28 mouse cellular contexts compared by ENCODE assay signal in the genomic region with DNA sequence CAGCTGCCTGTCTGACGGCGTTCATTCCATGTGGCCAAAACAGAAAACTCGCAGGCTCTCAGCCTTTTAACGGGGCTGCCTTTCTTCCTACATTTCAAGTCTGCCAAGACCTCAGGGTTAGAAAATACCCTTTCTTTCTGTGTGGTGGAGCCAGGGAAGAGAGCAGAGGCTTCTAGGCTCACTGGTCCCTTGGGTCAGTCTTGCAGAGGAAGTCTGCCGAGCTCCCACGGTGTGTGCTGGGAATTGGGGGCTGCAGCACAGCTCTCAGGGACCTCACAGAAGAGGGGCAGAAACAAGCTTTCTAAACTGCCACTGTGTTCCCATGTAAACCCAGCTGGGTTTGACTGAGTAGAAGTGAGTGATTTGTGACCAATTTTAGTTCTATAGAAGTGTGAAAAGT. TPM values are rescaled to one million over a fixed set of nuclear protein-coding genes. Genes with fewer than 3 reads are reported as not detected.
A peak's percentile ranks its signal among the peaks of the same experiment; 100 is the strongest.
DNase-seq lines count a peak whose midpoint lies in the region; ATAC-seq and TF ChIP-seq lines count a peak whose summit lies in the region.
"Had no signal": no experiment of that assay in that cellular context is flagged by ENCODE, and none has a peak within 500 bp of the region (broad histone marks: within the 10 kb centered on the region; RNA-seq: fewer than 3 reads in every experiment).

No protein-coding gene starts in this region.

- H3K79me2 ChIP-seq in heart, adult 2 months (replicated peaks; ENCODE audit: control insufficient read depth, insufficient read depth, low read length) = no peaks in the 10 kb centered on the region

- H3K36me3 ChIP-seq in heart, adult 2 months (ENCODE audit: control insufficient read depth, insufficient read depth, low read length) = no peaks in the 10 kb centered on the region
- no peaks in the 10 kb centered on the region for H3K36me3 ChIP-seq in heart, embryonic 11.5 days (ENCODE audit: control insufficient read depth, insufficient read depth, low read length)
- H3K36me3 ChIP-seq in hindbrain, embryonic 14.5 days (replicated peaks; ENCODE audit: control insufficient read depth, insufficient read depth) = no peaks in the 10 kb centered on the region
- H3K36me3 ChIP-seq in hindbrain, embryonic 11.5 days (ENCODE audit: control insufficient read depth, insufficient read depth, low read length) = no peaks in the 10 kb centered on the region
- no peaks in the 10 kb centered on the region for H3K36me3 ChIP-seq in lung, embryonic 16.5 days (ENCODE audit: control insufficient read depth, insufficient read depth, low read length)
- no peaks in the 10 kb centered on the region for H3K36me3 ChIP-seq in lung, postnatal 0 days (ENCODE audit: insufficient read depth, low read length)
- H3K36me3 ChIP-seq: embryonic facial prominence, embryonic 12.5 days; forebrain, embryonic 10.5 days; forebrain, embryonic 15.5 days; heart, embryonic 13.5 days; hindbrain, embryonic 12.5 days; liver, embryonic 13.5 days; midbrain, embryonic 12.5 days had no signal

- H3K9ac ChIP-seq in heart, adult 2 months (ENCODE audit: low read depth, low read length) = no peak overlapping the region
- no peak overlapping the region for H3K9ac ChIP-seq in heart, embryonic 11.5 days (ENCODE audit: low read depth, low read length)
- H3K9ac ChIP-seq in hindbrain, embryonic 14.5 days = no peak overlapping the region
- H3K9ac ChIP-seq in hindbrain, embryonic 11.5 days (ENCODE audit: low read depth, low read length) = no peak overlapping the region
- no peak overlapping the region for H3K9ac ChIP-seq in lung, embryonic 16.5 days (ENCODE audit: low read length)
- no peak overlapping the region for H3K9ac ChIP-seq in lung, postnatal 0 days (replicated peaks; ENCODE audit: low read depth)
- H3K9ac ChIP-seq: embryonic facial prominence, embryonic 12.5 days; forebrain, embryonic 15.5 days; heart, embryonic 13.5 days; hindbrain, embryonic 12.5 days; liver, embryonic 13.5 days; midbrain, embryonic 12.5 days had no signal

- no peak overlapping the region for H3K4me3 ChIP-seq in heart, adult 2 months
- H3K4me3 ChIP-seq in heart, embryonic 11.5 days (ENCODE audit: low read depth, low read length) = no peak overlapping the region
- H3K4me3 ChIP-seq in hindbrain, embryonic 14.5 days (replicated peaks; ENCODE audit: low read length) = no peak overlapping the region
- no peak overlapping the region for H3K4me3 ChIP-seq in hindbrain, embryonic 11.5 days (ENCODE audit: low read depth, low read length)
- no peak overlapping the region for H3K4me3 ChIP-seq in lung, embryonic 16.5 days (ENCODE audit: low read length)
- H3K4me3 ChIP-seq in lung, postnatal 0 days (ENCODE audit: low read depth, low read length) = no peak overlapping the region
- H3K4me3 ChIP-seq: embryonic facial prominence, embryonic 12.5 days; forebrain, embryonic 10.5 days; forebrain, embryonic 15.5 days; heart, embryonic 13.5 days; hindbrain, embryonic 12.5 days; left cerebral cortex, adult 2 months; liver, embryonic 13.5 days; midbrain, embryonic 12.5 days had no signal

- no peak for TF ChIP-seq EP300 in heart, adult 2 months (IDR thresholded peaks at IDR 0.05; ENCODE audit: insufficient read depth, low read depth, low read length)
- TF ChIP-seq EP300 in lung, postnatal 0 days (IDR thresholded peaks at IDR 0.05) = no peak

- no peaks in the 10 kb centered on the region for H3K9me3 ChIP-seq in heart, embryonic 11.5 days (replicated peaks; ENCODE audit: control insufficient read depth, low read length)
- no peaks in the 10 kb centered on the region for H3K9me3 ChIP-seq in hindbrain, embryonic 14.5 days (ENCODE audit: control insufficient read depth, low read length)
- H3K9me3 ChIP-seq in hindbrain, embryonic 11.5 days (ENCODE audit: control insufficient read depth, low read length) = no peaks in the 10 kb centered on the region
- no peaks in the 10 kb centered on the region for H3K9me3 ChIP-seq in lung, embryonic 16.5 days (ENCODE audit: control insufficient read depth, low read length)
- no peaks in the 10 kb centered on the region for H3K9me3 ChIP-seq in lung, postnatal 0 days (ENCODE audit: low read length)
- H3K9me3 ChIP-seq: embryonic facial prominence, embryonic 12.5 days; forebrain, embryonic 10.5 days; forebrain, embryonic 15.5 days; heart, embryonic 13.5 days; hindbrain, embryonic 12.5 days; liver, embryonic 13.5 days; midbrain, embryonic 12.5 days had no signal

- no peak for TF ChIP-seq POLR2A in heart, adult 2 months (IDR thresholded peaks at IDR 0.05; ENCODE audit: insufficient read depth, low read depth, low read length)

- no peak overlapping the region for H3K4me2 ChIP-seq in heart, embryonic 11.5 days
- no peak overlapping the region for H3K4me2 ChIP-seq in hindbrain, embryonic 14.5 days (replicated peaks)
- H3K4me2 ChIP-seq in hindbrain, embryonic 11.5 days (replicated peaks; ENCODE audit: low read depth, low read length) = no peak overlapping the region
- no peak overlapping the region for H3K4me2 ChIP-seq in lung, embryonic 16.5 days (ENCODE audit: low read depth, low read length)
- H3K4me2 ChIP-seq in lung, postnatal 0 days (replicated peaks; ENCODE audit: low read depth, low read length) = no peak overlapping the region
- H3K4me2 ChIP-seq: embryonic facial prominence, embryonic 12.5 days; forebrain, embryonic 15.5 days; heart, embryonic 13.5 days; hindbrain, embryonic 12.5 days; liver, embryonic 13.5 days; midbrain, embryonic 12.5 days had no signal

- peaks cover 4% of the 10 kb centered on the region for H3K4me1 ChIP-seq in heart, adult 2 months (ENCODE audit: control insufficient read depth, insufficient read depth, low read length)
- H3K4me1 ChIP-seq in heart, embryonic 11.5 days (ENCODE audit: control insufficient read depth, insufficient read depth, low read length) = 0 out of 2 replicates have a peak, but pooled peaks cover 9% of the 10 kb centered on the region
- H3K4me1 ChIP-seq in hindbrain, embryonic 14.5 days (replicated peaks; ENCODE audit: control insufficient read depth, insufficient read depth, low read length) = peaks cover 10% of the 10 kb centered on the region
- H3K4me1 ChIP-seq in hindbrain, embryonic 11.5 days (replicated peaks; ENCODE audit: control insufficient read depth, insufficient read depth, low read length) = 0 out of 2 replicates have a peak, but pooled peaks cover 2% of the 10 kb centered on the region
- H3K4me1 ChIP-seq in lung, embryonic 16.5 days (replicated peaks; ENCODE audit: control insufficient read depth, insufficient read depth, low read length) = no peaks in the 10 kb centered on the region
- no peaks in the 10 kb centered on the region for H3K4me1 ChIP-seq in lung, postnatal 0 days (ENCODE audit: insufficient read depth, low read depth, low read length)
- H3K4me1 ChIP-seq: liver, embryonic 13.5 days had no signal

- intact Hi-C loops in heart, adult 2 months (cut with DNase I) = no loop called here

- no peak for TF ChIP-seq CTCF in heart, adult 2 months (IDR thresholded peaks at IDR 0.05)
- no peak for TF ChIP-seq CTCF in lung, postnatal 0 days (IDR thresholded peaks at IDR 0.05)

- no peaks in the 10 kb centered on the region for H3K27me3 ChIP-seq in heart, adult 2 months (ENCODE audit: control insufficient read depth, insufficient read depth, low read length)
- no peaks in the 10 kb centered on the region for H3K27me3 ChIP-seq in heart, embryonic 11.5 days (ENCODE audit: control insufficient read depth, insufficient read depth, low read length)
- no peaks in the 10 kb centered on the region for H3K27me3 ChIP-seq in hindbrain, embryonic 14.5 days (ENCODE audit: control insufficient read depth, insufficient read depth, low read length)
- H3K27me3 ChIP-seq in hindbrain, embryonic 11.5 days (ENCODE audit: control insufficient read depth, insufficient read depth, low read length) = no peaks in the 10 kb centered on the region
- H3K27me3 ChIP-seq in lung, embryonic 16.5 days (ENCODE audit: control insufficient read depth, insufficient read depth, low read depth, low read length) = no peaks in the 10 kb centered on the region
- no peaks in the 10 kb centered on the region for H3K27me3 ChIP-seq in lung, postnatal 0 days (replicated peaks; ENCODE audit: insufficient read depth, low read length)
- H3K27me3 ChIP-seq: embryonic facial prominence, embryonic 12.5 days; forebrain, embryonic 15.5 days; heart, embryonic 13.5 days; hindbrain, embryonic 12.5 days; liver, embryonic 13.5 days; midbrain, embryonic 12.5 days; Patski had no signal

- H3K27ac ChIP-seq in heart, adult 2 months = peak overlapping the region; percentile 9
- no peak overlapping the region for H3K27ac ChIP-seq in heart, embryonic 11.5 days (ENCODE audit: low read depth, low read length)
- peak overlapping the region; percentile 29 for H3K27ac ChIP-seq in hindbrain, embryonic 14.5 days
- no peak overlapping the region for H3K27ac ChIP-seq in hindbrain, embryonic 11.5 days (ENCODE audit: low read depth, low read length)
- peak overlapping the region; percentile 0; the same call in 1 of the 2 replicates for H3K27ac ChIP-seq in lung, embryonic 16.5 days (ENCODE audit: low read length)
- H3K27ac ChIP-seq in lung, postnatal 0 days (ENCODE audit: low read length) = no peak overlapping the region
- H3K27ac ChIP-seq: embryonic facial prominence, embryonic 12.5 days; forebrain, embryonic 10.5 days; forebrain, embryonic 15.5 days; heart, embryonic 13.5 days; hindbrain, embryonic 12.5 days; left cerebral cortex, adult 2 months; liver, embryonic 13.5 days; midbrain, embryonic 12.5 days had no signal

- WGBS in heart, adult 2 months = 53% methylated on average over 6 of the region's 6 CpGs
- 86% methylated on average over 6 of the region's 6 CpGs for WGBS in heart, embryonic 11.5 days (ENCODE audit: insufficient replicate concordance)
- 72% methylated on average over 6 of the region's 6 CpGs for WGBS in hindbrain, embryonic 14.5 days
- WGBS in hindbrain, embryonic 11.5 days = 78% methylated on average over 6 of the region's 6 CpGs
- WGBS in lung, embryonic 16.5 days = 69% methylated on average over 6 of the region's 6 CpGs
- WGBS in lung, postnatal 0 days = 77% methylated on average over 6 of the region's 6 CpGs

- peak in 1 of 2 experiments; percentile 17 for DNase-seq in heart, adult 2 months
- DNase-seq in hindbrain, embryonic 14.5 days (ENCODE audit: low spot score) = no peak
- DNase-seq in hindbrain, embryonic 11.5 days (ENCODE audit: low spot score) = no peak
- DNase-seq in lung, postnatal 0 days (ENCODE audit: low spot score) = no peak
- peak; percentile 30 for DNase-seq in heart, postnatal 4 days
- DNase-seq: adrenal gland, postnatal 10 days; cerebellum, adult 11-12 months; cerebellum, adult 9-11 months; embryo, embryonic 11 days; kidney, adult 8-10 months; kidney, postnatal 14 days; liver, embryonic 13.5 days; lung, adult 18-20 months; lung, postnatal 36 days; retina, postnatal 1 day; right cerebral cortex, postnatal 14 days had no signal

- no peak for ATAC-seq in heart, embryonic 11.5 days (replicated peaks; ENCODE audit: insufficient number of reproducible peaks, low FRiP score, low TSS enrichment)
- no peak for ATAC-seq in hindbrain, embryonic 14.5 days (ENCODE audit: low FRiP score)
- no peak for ATAC-seq in hindbrain, embryonic 11.5 days (ENCODE audit: low FRiP score)
- ATAC-seq in lung, embryonic 16.5 days (ENCODE audit: low read depth) = no peak
- ATAC-seq in lung, postnatal 0 days = no peak
- no peak for ATAC-seq in erythroblast, adult 5-6 weeks (replicated peaks; ENCODE audit: low FRiP score, poor library complexity, severe bottlenecking)
- ATAC-seq: forebrain, embryonic 15.5 days; intestine, embryonic 16.5 days; Patski had no signal

RNA-seq across cellular contexts. Expression of a gene that starts 40.3 kb away (rescaled TPM):
- 10 to 100 TPM; 29.8 to 42.4 TPM for total RNA-seq in heart, adult 2 months (2021)
- 43.6 and 60.2 TPM in 2 replicates for polyA plus RNA-seq in heart, adult 2 months (2012; rRNA removed)
- 77.2 and 78.2 TPM in 2 replicates for polyA plus RNA-seq in heart, embryonic 11.5 days (2014; fragmentation: Nextera tagmentation; extraction: Ambion mirVana)
- 101 and 111 TPM in 2 replicates for polyA plus RNA-seq in hindbrain, embryonic 14.5 days (2014; fragmentation: Nextera tagmentation; extraction: Ambion mirVana)
- polyA plus RNA-seq in hindbrain, embryonic 11.5 days (2014; fragmentation: Nextera tagmentation; extraction: Ambion mirVana) = 112 and 119 TPM in 2 replicates
- 77.0 and 77.8 TPM in 2 replicates for polyA plus RNA-seq in lung, embryonic 16.5 days (2015; fragmentation: Nextera tagmentation; extraction: Ambion mirVana)
- polyA plus RNA-seq in lung, postnatal 0 days (2015; fragmentation: Nextera tagmentation; extraction: Ambion mirVana) = 84.0 and 84.3 TPM in 2 replicates
- total RNA-seq in heart, postnatal 4 days (2021) = 10 to 100 TPM; 48.1 to 49.0 TPM
- total RNA-seq in erythroblast, adult 5-6 weeks (2015; ENCODE audit: low replicate concordance) = 8.2 and 9.4 TPM in 2 replicates
- 8.2 and 8.9 TPM in 2 replicates for total RNA-seq in erythroblast, adult 5-6 weeks (2017; ENCODE audit: low replicate concordance)

RNA-seq across cellular contexts. Expression of a gene that starts 40.8 kb away (rescaled TPM):
- 1 to 10 TPM; 3.5 to 4.9 TPM for total RNA-seq in heart, adult 2 months (2021)
- 9.5 and 14.4 TPM in 2 replicates for polyA plus RNA-seq in heart, adult 2 months (2012; rRNA removed)
- 3.3 and 5.6 TPM in 2 replicates for polyA plus RNA-seq in heart, embryonic 11.5 days (2014; fragmentation: Nextera tagmentation; extraction: Ambion mirVana)
- polyA plus RNA-seq in hindbrain, embryonic 14.5 days (2014; fragmentation: Nextera tagmentation; extraction: Ambion mirVana) = 1.8 and 4.0 TPM in 2 replicates
- polyA plus RNA-seq in hindbrain, embryonic 11.5 days (2014; fragmentation: Nextera tagmentation; extraction: Ambion mirVana) = 3.5 and 5.4 TPM in 2 replicates
- polyA plus RNA-seq in lung, embryonic 16.5 days (2015; fragmentation: Nextera tagmentation; extraction: Ambion mirVana) = 7.7 and 10.9 TPM in 2 replicates
- polyA plus RNA-seq in lung, postnatal 0 days (2015; fragmentation: Nextera tagmentation; extraction: Ambion mirVana) = 4.8 and 7.3 TPM in 2 replicates
- total RNA-seq in heart, postnatal 4 days (2021) = 1 to 10 TPM; 4.2 to 5.2 TPM
- not detected in 2 replicates for total RNA-seq in erythroblast, adult 5-6 weeks (2015; ENCODE audit: low replicate concordance)
- 1.4 and 6.4 TPM in 2 replicates for total RNA-seq in erythroblast, adult 5-6 weeks (2017; ENCODE audit: low replicate concordance)

Comparison
In these comparisons a context has a peak if more than half of its experiments do, and no peak if none do; other contexts are left out.
1. H3K27ac ChIP-seq: peak in heart, adult 2 months (single experiment), hindbrain, embryonic 14.5 days (single experiment) and lung, embryonic 16.5 days (single experiment); none in heart, embryonic 11.5 days (single experiment), hindbrain, embryonic 11.5 days (single experiment) and lung, postnatal 0 days (single experiment).